ENCODE assay signal across 8 mouse cellular contexts in the genomic region with DNA sequence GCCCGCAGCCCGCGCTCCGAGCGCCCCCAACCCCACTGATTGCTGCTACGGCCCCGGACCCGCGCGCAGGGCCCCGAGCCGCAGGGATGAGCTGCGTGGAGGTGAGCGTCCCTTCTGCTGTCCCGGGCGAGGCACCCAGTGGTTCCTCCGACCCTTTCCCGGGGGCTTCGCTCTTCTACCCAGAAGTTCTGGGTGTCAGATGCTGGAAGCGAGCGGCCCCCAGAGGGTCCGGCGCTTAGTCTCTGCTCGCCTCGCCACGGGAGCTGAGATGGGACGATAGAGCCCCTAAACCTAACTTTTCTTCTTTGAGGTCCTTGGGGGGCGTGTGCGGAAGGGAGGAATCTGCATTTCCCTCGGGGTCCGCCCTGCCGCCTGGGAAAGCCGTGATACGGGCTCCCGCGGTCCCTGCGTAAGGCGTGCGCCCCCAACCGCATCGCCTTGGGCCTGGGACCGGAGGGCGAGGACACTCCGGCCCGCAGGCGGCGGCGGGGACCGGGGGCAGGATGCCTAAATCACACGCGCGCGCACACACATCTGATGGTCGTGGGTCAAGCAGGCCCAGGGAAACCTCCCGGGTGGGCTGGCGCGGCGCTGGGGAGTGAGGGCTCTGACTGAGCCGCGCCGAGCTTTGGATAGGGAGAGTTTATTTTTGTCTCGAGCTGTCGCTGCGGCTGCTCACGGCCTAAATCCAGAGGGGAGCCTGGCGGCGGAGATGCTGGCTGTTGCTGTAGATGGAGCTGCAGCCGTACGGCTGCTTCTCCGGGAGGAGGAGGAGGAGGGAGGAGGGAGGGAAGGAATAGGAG. TPM values are rescaled to one million over a fixed set of nuclear protein-coding genes. Genes with fewer than 3 reads are reported as not detected.
DNase-seq lines count a peak whose midpoint lies in the region; ATAC-seq and TF ChIP-seq lines count a peak whose summit lies in the region.

No protein-coding gene starts in this region.

- TF ChIP-seq CTCF in thymus, adult 2 months (IDR thresholded peaks at IDR 0.05; ENCODE audit: borderline replicate concordance, control insufficient read depth, extremely low read depth, insufficient read depth, low read length, poor library complexity) = no peak
- TF ChIP-seq CTCF in embryonic fibroblast, embryonic 13.5 days (IDR thresholded peaks at IDR 0.05; ENCODE audit: borderline replicate concordance, insufficient read depth, low read length) = no peak
- no peak for TF ChIP-seq CTCF in kidney, postnatal 0 days (IDR thresholded peaks at IDR 0.05; ENCODE audit: low read depth)

- peaks cover 10% of the 10 kb centered on the region for H3K4me1 ChIP-seq in thymus, adult 2 months (replicated peaks; ENCODE audit: control insufficient read depth, insufficient read depth, low read length)
- H3K4me1 ChIP-seq in embryonic fibroblast, embryonic 13.5 days (ENCODE audit: control insufficient read depth, insufficient read depth, low read length) = no peaks in the 10 kb centered on the region
- peaks cover 30% of the 10 kb centered on the region for H3K4me1 ChIP-seq in heart, embryonic 12.5 days (replicated peaks)
- H3K4me1 ChIP-seq in kidney, postnatal 0 days (replicated peaks; ENCODE audit: insufficient read depth, low read length) = 0 out of 2 replicates have a peak, but pooled peaks cover 7% of the 10 kb centered on the region
- H3K4me1 ChIP-seq in liver, embryonic 12.5 days = peaks cover 33% of the 10 kb centered on the region
- peaks cover 31% of the 10 kb centered on the region for H3K4me1 ChIP-seq in neural tube, embryonic 13.5 days (replicated peaks)

- peak overlapping the region; percentile 88 for H3K4me2 ChIP-seq in heart, embryonic 12.5 days
- peak overlapping the region; percentile 95 for H3K4me2 ChIP-seq in kidney, postnatal 0 days (ENCODE audit: low read length)
- peak overlapping the region; percentile 74 for H3K4me2 ChIP-seq in liver, embryonic 12.5 days
- H3K4me2 ChIP-seq in neural tube, embryonic 13.5 days = peak overlapping the region; percentile 99

- no peaks in the 10 kb centered on the region for H3K36me3 ChIP-seq in thymus, adult 2 months (ENCODE audit: control insufficient read depth, insufficient read depth, low read length)
- 0 out of 2 replicates have a peak, but pooled peaks cover 6% of the 10 kb centered on the region for H3K36me3 ChIP-seq in heart, embryonic 12.5 days
- no peaks in the 10 kb centered on the region for H3K36me3 ChIP-seq in kidney, postnatal 0 days (ENCODE audit: insufficient read depth, low read length)
- no peaks in the 10 kb centered on the region for H3K36me3 ChIP-seq in liver, embryonic 12.5 days
- H3K36me3 ChIP-seq in neural tube, embryonic 13.5 days = no peaks in the 10 kb centered on the region

- TF ChIP-seq POLR2A in thymus, adult 2 months (IDR thresholded peaks at IDR 0.05; ENCODE audit: control insufficient read depth, extremely low read depth, insufficient read depth, low read length, poor library complexity) = no peak
- peak; percentile 28 for TF ChIP-seq POLR2A in embryonic fibroblast, embryonic 13.5 days (IDR thresholded peaks at IDR 0.05; ENCODE audit: low read depth, low read length)

- ATAC-seq in heart, embryonic 12.5 days (ENCODE audit: insufficient number of reproducible peaks, low FRiP score) = peak; percentile 19; the same call in 1 of the 2 replicates
- ATAC-seq in kidney, postnatal 0 days (replicated peaks; ENCODE audit: low FRiP score, low read depth) = peak; percentile 21
- no peak; the same call in 1 of the 2 replicates for ATAC-seq in liver, embryonic 12.5 days
- peak; percentile 29 for ATAC-seq in neural tube, embryonic 13.5 days (ENCODE audit: low read depth)

- WGBS in thymus, adult 2 months = 2% methylated on average over 67 of the region's 70 CpGs
- under 1% methylated on average over 67 of the region's 70 CpGs for WGBS in heart, embryonic 12.5 days
- under 1% methylated on average over 58 of the region's 70 CpGs for WGBS in kidney, postnatal 0 days
- WGBS in liver, embryonic 12.5 days (ENCODE audit: insufficient replicate concordance) = under 1% methylated on average over 67 of the region's 70 CpGs
- whole genome bisulfite sequencing in neural tube, embryonic 13.5 days = under 1% methylated on average over 60 of the region's 70 CpGs

- H3K4me3 ChIP-seq in thymus, adult 2 months (ENCODE audit: control insufficient read depth, insufficient read depth, low read length) = peak overlapping the region; percentile 20
- peak overlapping the region; percentile 89 for H3K4me3 ChIP-seq in embryonic fibroblast, embryonic 13.5 days (ENCODE audit: insufficient read depth, low read length)
- peak overlapping the region; percentile 65 for H3K4me3 ChIP-seq in heart, embryonic 12.5 days
- H3K4me3 ChIP-seq in kidney, postnatal 0 days (replicated peaks; ENCODE audit: low read depth, low read length) = peak overlapping the region; percentile 76
- peak overlapping the region; percentile 53 for H3K4me3 ChIP-seq in liver, embryonic 12.5 days
- peak overlapping the region; percentile 67 for H3K4me3 ChIP-seq in neural tube, embryonic 13.5 days

- DNase-seq in thymus, adult 2 months = peak; percentile 11
- no peak for DNase-seq in thymus, adult 18-20 months
- DNase-seq in kidney, postnatal 0 days (ENCODE audit: low spot score) = peak; percentile 84
- DNase-seq in thymus, postnatal 4 days = peak; percentile 41

- H3K27ac ChIP-seq in thymus, adult 2 months (ENCODE audit: control insufficient read depth, insufficient read depth, low read length) = no peak overlapping the region
- peak overlapping the region; percentile 98 for H3K27ac ChIP-seq in embryonic fibroblast, embryonic 13.5 days (ENCODE audit: insufficient read depth, low read length)
- peak overlapping the region; percentile 97 for H3K27ac ChIP-seq in heart, embryonic 12.5 days (ENCODE audit: poor library complexity, severe bottlenecking)
- peak overlapping the region; percentile 89 for H3K27ac ChIP-seq in kidney, postnatal 0 days
- H3K27ac ChIP-seq in liver, embryonic 12.5 days = peak overlapping the region; percentile 48; the same call in 1 of the 2 replicates
- H3K27ac ChIP-seq in neural tube, embryonic 13.5 days (replicated peaks) = peak overlapping the region; percentile 61

- no peaks in the 10 kb centered on the region for H3K9me3 ChIP-seq in heart, embryonic 12.5 days (replicated peaks)
- H3K9me3 ChIP-seq in kidney, postnatal 0 days (replicated peaks; ENCODE audit: low read length) = no peaks in the 10 kb centered on the region
- no peaks in the 10 kb centered on the region for H3K9me3 ChIP-seq in liver, embryonic 12.5 days (replicated peaks)
- H3K9me3 ChIP-seq in neural tube, embryonic 13.5 days = no peaks in the 10 kb centered on the region

- peak overlapping the region; percentile 91 for H3K9ac ChIP-seq in heart, embryonic 12.5 days
- H3K9ac ChIP-seq in kidney, postnatal 0 days (ENCODE audit: low read depth, low read length) = peak overlapping the region; percentile 81
- peak overlapping the region; percentile 41 for H3K9ac ChIP-seq in liver, embryonic 12.5 days
- peak overlapping the region; percentile 69 for H3K9ac ChIP-seq in neural tube, embryonic 13.5 days

- H3K27me3 ChIP-seq in thymus, adult 2 months (ENCODE audit: control insufficient read depth, insufficient read depth, low read length) = peaks cover 23% of the 10 kb centered on the region
- no peaks in the 10 kb centered on the region for H3K27me3 ChIP-seq in heart, embryonic 12.5 days (replicated peaks)
- no peaks in the 10 kb centered on the region for H3K27me3 ChIP-seq in kidney, postnatal 0 days (ENCODE audit: insufficient read depth, low read length)
- peaks cover 81% of the 10 kb centered on the region for H3K27me3 ChIP-seq in liver, embryonic 12.5 days (replicated peaks)
- peaks cover 19% of the 10 kb centered on the region for H3K27me3 ChIP-seq in neural tube, embryonic 13.5 days

RNA-seq across cellular contexts. Expression of a gene that starts 0.6 kb away (rescaled TPM):
- 1.5 and 3.1 TPM in 2 replicates for polyA plus RNA-seq in thymus, adult 2 months (2012; rRNA removed)
- 54.3 and 71.0 TPM in 2 replicates for polyA plus RNA-seq in embryonic fibroblast, embryonic 13.5 days (2011; ENCODE audit: insufficient read length, low read depth, missing spikeins)
- polyA plus RNA-seq in heart, embryonic 12.5 days (2016; fragmentation: Nextera tagmentation; extraction: Ambion mirVana) = 16.5 and 17.9 TPM in 2 replicates
- 4.4 and 5.2 TPM in 2 replicates for polyA plus RNA-seq in kidney, postnatal 0 days (2015; fragmentation: Nextera tagmentation; extraction: Ambion mirVana)
- polyA plus RNA-seq in liver, embryonic 12.5 days (2016; fragmentation: Nextera tagmentation; extraction: Ambion mirVana) = 0.65 and 0.67 TPM in 2 replicates
- polyA plus RNA-seq in neural tube, embryonic 13.5 days (2015; fragmentation: Nextera tagmentation; extraction: Ambion mirVana) = 3.1 and 4.5 TPM in 2 replicates

RNA-seq across cellular contexts. Expression of a gene that starts 51.3 kb away (rescaled TPM):
- 6.1 and 8.0 TPM in 2 replicates for polyA plus RNA-seq in thymus, adult 2 months (2012; rRNA removed)
- 29.6 and 34.5 TPM in 2 replicates for polyA plus RNA-seq in embryonic fibroblast, embryonic 13.5 days (2011; ENCODE audit: insufficient read length, low read depth, missing spikeins)
- 26.3 and 26.8 TPM in 2 replicates for polyA plus RNA-seq in heart, embryonic 12.5 days (2016; fragmentation: Nextera tagmentation; extraction: Ambion mirVana)
- 41.9 and 44.0 TPM in 2 replicates for polyA plus RNA-seq in kidney, postnatal 0 days (2015; fragmentation: Nextera tagmentation; extraction: Ambion mirVana)
- polyA plus RNA-seq in liver, embryonic 12.5 days (2016; fragmentation: Nextera tagmentation; extraction: Ambion mirVana) = 20.6 and 21.7 TPM in 2 replicates
- polyA plus RNA-seq in neural tube, embryonic 13.5 days (2015; fragmentation: Nextera tagmentation; extraction: Ambion mirVana) = 22.2 and 24.4 TPM in 2 replicates

Comparison
In these comparisons a context has a peak if more than half of its experiments do, and no peak if none do; other contexts are left out.
1. DNase-seq: peak in thymus, adult 2 months (single experiment), kidney, postnatal 0 days (single experiment) and thymus, postnatal 4 days (single experiment); none in thymus, adult 18-20 months (0 of 2).
2. H3K4me3 ChIP-seq: peak in every context shown above with its lines; median percentile 89 in embryonic fibroblast, embryonic 13.5 days; 76 in kidney, postnatal 0 days; 67 in neural tube, embryonic 13.5 days; 65 in heart, embryonic 12.5 days; 53 in liver, embryonic 12.5 days; 20 in thymus, adult 2 months.
3. H3K9ac ChIP-seq: peak in every context shown above with its lines; median percentile 91 in heart, embryonic 12.5 days; 81 in kidney, postnatal 0 days; 69 in neural tube, embryonic 13.5 days; 41 in liver, embryonic 12.5 days.
4. Peak in every context shown above with its lines, with median percentiles within 50 percentile points of each other: H3K4me2 ChIP-seq.